Mouse (Mus musculus): ENCODE data around the gene Tmem230. TPM values are rescaled to one million over a fixed set of nuclear protein-coding genes. Genes with fewer than 3 reads are reported as not detected.
"Not testable (repeated sequence)": the region's sequence is repeated elsewhere in the genome, so short reads cannot be mapped to it uniquely, and the experiment has no call there.

Tmem230 gene
- total RNA-seq (2014; fragmentation: Nextera tagmentation): 50.1 and 51.5 TPM in 2 replicates
- total RNA-seq (2017): 18.7 and 19.4 TPM in 2 replicates

DNA sequence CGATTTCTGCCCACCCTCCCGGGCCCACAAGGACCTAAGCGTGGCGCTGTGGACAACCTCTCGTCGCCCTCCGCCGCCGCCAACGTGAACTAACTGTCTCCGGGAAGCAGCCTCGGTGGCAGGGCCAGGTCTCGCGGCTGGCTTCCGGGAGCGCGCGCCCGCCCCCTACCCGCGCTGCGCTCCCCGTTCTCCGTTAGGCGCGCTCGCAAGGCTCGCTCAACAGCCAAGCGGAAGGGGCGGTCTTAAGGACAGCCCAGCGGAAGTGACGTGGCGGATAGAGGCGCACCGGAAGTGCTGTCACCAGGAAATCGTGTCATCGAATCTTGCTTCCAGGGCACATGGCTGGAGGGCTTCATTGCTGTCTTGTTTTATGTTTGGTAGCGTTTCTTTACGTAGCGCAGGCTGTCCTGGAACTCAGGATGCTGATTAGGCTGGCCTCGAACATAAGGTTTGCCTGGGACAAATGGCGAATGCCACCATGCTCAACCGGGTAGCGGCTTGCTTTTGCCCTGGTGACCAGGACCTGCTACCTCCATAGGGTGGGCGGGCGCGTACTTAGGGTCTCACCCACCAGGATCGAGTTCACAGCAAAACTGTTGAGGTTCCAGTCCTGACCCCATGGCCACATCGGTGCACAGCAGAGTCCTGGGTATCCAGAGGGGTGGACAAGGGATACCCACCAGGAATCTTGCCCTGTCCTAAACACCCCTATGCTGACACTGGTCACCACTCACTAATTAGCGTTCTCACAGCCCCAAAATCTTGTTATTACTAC, at the start of gene Tmem230:
Gene Tmem230 (minus strand): TSS at position 269 of the 775 bp plus-strand sequence.
- peak; percentile 82 for ATAC-seq (replicated peaks; ENCODE audit: poor library complexity, severe bottlenecking)

- peak; percentile 73 for ATAC-seq (replicated peaks; ENCODE audit: poor library complexity, severe bottlenecking)
Measured at GRCm38 (mm10) chr2:132293694-132294450, 46.3 kb upstream of the Tmem230 start.

- no peak for ATAC-seq (replicated peaks; ENCODE audit: poor library complexity, severe bottlenecking)
Measured at GRCm38 (mm10) chr2:132292083-132292482, 44.5 kb upstream of the Tmem230 start.

GRCm38 (mm10) chr2:132291265-132291664, 43.7 kb upstream of the Tmem230 start:
- no peak for ATAC-seq (replicated peaks; ENCODE audit: poor library complexity, severe bottlenecking)

DNA sequence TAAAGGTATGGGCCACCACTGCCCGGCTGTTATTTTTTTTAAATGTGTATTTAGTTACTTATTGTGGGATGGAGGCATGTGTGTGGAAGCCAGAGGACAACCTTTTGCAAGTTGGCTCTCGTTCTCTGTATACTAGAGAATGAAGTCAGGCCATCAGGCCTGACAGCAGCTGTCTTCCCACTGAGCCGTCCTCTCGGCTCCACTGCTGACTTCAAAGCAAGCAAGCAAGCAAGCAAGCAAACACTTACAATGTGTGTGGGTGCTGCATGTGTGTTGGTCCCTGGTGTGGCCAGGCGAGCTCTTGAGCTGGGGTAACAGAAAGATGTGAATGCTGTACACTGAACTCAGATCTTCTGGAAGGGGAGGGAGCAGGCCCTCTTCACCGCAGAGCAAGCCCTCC, 43.2 kb upstream of the Tmem230 start:
- ATAC-seq (replicated peaks; ENCODE audit: poor library complexity, severe bottlenecking): no peak

DNA sequence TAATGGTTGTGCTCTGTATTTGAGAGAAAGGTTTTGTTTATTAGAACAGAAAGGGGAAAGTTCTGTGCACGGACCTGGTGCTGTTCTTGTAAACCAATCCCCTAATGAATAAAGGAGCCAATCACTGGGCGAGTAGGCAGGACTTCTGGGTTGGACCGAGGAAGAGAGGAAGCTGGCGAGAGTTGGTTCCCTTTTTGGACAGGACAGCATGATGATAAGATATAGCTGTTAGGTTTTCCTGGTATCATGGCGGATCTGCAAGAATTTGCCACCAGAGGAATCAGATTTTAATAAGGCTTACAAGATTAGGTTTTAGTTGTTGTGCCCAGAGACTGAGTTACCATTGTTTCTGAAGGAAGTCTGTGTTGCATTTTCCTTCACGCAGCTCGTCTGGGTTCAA, 41.6 kb upstream of the Tmem230 start:
- ATAC-seq (replicated peaks; ENCODE audit: poor library complexity, severe bottlenecking): not testable (repeated sequence)

GRCm38 (mm10) chr2:132286376-132287076, 38.9 kb upstream of the Tmem230 start:
- no peak for ATAC-seq (replicated peaks; ENCODE audit: poor library complexity, severe bottlenecking)

- ATAC-seq (replicated peaks; ENCODE audit: poor library complexity, severe bottlenecking): not testable (repeated sequence)
Measured at GRCm38 (mm10) chr2:132285722-132286121, 38.1 kb upstream of the Tmem230 start.

GRCm38 (mm10) chr2:132284492-132285139, 37.0 kb upstream of the Tmem230 start:
- peak; percentile 52 for ATAC-seq (replicated peaks; ENCODE audit: poor library complexity, severe bottlenecking)

GRCm38 (mm10) chr2:132283236-132284070, 35.8 kb upstream of the Tmem230 start:
- ATAC-seq (replicated peaks; ENCODE audit: poor library complexity, severe bottlenecking): no peak

GRCm38 (mm10) chr2:132282453-132283174, 35.0 kb upstream of the Tmem230 start:
- no peak for ATAC-seq (replicated peaks; ENCODE audit: poor library complexity, severe bottlenecking)

DNA sequence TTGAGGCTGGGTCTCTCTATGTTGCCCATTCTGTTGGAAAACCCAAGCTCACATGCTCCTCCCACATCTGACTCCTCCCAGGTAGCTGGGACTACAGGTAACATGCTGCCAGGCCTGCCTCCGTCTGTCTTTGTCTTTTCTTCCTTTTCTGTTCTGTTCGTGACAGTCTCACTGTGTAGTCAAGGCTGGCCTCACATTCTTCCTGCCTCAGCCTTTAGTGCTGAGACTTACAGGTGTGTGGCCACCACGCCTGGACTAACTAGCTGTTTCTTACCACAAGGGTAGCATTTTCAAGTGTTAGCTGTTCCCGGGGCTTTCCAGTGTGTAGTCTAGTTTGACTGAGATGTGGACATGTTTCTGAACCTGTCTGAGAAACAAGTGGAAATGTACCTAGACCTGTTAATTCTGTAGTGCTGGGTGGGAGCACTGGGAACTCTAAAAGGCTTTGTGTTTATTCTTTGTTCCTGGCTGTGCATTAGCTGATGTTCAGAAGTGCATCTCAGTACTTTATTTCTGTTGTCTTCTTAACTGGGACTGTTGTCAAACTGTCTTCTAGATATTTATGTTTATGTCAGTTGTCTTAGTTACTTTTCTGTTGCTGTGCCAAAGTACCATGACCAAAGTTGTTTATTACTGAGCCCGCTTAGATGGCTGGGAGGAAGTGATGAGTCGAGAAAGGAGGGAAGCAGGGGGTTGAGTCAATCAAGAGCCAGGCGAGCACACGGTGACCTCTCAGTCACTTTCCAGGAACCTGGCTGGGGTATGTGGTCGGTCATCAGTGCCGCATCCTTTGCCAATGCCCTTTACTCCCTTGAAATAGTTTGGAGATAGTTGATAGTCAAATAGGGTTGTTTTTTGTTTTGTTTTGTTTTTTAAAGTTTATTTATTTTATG, 34.2 kb upstream of the Tmem230 start:
- ATAC-seq (replicated peaks; ENCODE audit: poor library complexity, severe bottlenecking): peak; percentile 57

DNA sequence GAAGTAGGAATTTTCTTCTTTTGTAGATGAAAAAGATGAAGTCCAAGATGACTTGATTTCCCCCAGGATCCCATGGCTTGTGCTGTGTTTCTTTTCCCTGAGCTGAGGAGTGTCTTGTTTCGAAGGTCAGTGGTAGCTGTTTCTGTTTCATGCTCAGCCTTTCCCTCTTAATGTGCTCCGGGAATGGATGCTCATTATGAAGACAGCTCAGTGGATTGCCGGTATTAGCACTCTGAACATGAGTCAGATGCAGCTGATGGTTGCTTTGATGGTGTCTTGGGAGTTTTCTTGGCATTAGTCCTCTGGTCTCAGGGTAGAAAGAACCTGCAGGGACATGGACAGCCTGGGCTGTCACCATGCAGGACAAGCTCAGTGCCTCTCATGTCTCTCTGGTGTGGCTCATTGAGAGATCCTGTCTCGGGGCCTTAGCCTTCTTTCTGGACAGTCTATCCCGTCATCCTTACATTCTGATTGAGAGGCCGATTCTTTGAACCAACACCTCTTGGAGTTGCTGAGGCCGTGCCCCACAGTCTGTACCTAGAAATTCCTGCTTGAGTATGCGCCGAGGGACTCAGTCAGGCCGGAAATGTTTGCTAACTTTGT, 33.0 kb upstream of the Tmem230 start:
- no peak for ATAC-seq (replicated peaks; ENCODE audit: poor library complexity, severe bottlenecking)

- ATAC-seq (replicated peaks; ENCODE audit: poor library complexity, severe bottlenecking): no peak
Measured at GRCm38 (mm10) chr2:132279978-132280377, 32.4 kb upstream of the Tmem230 start.

- peak; percentile 15; the same call in 1 of the 2 replicates for ATAC-seq (replicated peaks; ENCODE audit: poor library complexity, severe bottlenecking)
Measured at GRCm38 (mm10) chr2:132279336-132279882, 31.8 kb upstream of the Tmem230 start.

DNA sequence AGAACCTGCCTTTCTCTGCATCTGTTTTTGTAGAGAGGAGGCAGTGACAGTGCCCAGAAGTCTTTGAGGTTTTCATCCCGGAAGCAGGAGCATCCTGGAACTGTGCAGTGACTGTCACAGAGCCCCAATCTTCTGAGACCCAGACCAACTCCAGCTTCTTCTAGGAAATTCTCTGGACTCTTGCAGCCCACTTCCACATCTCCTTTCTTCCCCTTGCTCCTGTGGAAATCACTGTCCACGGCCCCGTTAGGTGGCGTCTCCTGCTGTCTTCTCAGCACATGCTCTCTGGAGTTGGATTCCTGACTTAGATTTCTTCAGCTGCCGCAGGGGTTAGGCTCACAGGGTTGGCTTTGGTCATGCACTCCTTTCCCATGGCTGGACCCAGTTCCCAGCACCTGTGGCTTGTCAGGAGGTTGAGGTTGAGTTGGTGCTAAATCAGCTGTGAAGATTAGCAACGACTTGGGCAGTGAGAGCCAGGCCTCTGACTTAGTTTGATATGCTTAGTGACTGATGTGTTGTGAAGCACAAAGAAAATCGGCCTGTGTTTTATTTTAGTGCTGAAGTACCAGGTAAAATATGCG, 30.8 kb upstream of the Tmem230 start:
- ATAC-seq (replicated peaks; ENCODE audit: poor library complexity, severe bottlenecking): no peak

DNA sequence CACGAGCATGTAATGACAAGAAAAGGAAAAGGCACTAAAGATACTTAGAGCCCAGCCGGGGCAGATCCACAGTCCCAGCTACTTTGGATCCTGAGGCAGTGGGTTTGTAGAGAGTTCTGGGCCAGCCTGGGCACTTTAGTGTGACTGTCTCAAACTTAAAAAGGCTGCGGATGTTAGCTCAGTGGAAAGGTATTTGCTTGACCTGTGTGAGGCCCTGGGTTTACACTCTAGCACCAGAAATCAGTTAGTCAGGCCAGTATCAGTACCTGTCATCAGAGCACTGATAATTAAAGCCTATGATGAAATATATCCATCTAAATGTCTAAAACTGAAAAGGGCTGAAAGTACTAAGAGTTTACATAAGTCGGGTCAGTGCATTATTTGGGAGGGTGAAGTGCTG, 28.6 kb upstream of the Tmem230 start:
- ATAC-seq (replicated peaks; ENCODE audit: poor library complexity, severe bottlenecking): no peak
